Comparison of ENCODE assay signal across 9 mouse cellular contexts in the genomic region with DNA sequence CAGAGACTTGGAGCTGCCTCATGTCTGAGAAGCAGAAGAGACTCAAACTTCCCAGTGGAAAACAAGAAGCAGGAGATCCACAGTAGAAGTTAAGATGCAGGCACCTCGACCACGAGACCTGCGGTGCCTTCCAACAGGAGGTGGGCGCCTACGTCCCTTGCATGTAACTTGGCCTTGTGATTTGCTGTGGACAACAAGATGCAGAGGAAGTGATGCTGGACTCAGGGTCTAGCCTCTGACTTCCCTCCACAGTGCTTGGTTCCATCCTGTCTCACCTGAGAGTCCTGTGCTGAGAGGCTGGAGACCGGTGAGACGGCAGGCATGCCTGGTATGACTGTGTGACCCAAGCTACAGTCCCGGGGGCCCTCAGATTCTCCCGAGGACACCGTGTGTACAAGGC. TPM values are rescaled to one million over a fixed set of nuclear protein-coding genes. Genes with fewer than 3 reads are reported as not detected.
DNase-seq lines count a peak whose midpoint lies in the region; ATAC-seq and TF ChIP-seq lines count a peak whose summit lies in the region.
"Had no signal": no experiment of that assay in that cellular context is flagged by ENCODE, and none has a peak within 500 bp of the region (broad histone marks: within the 10 kb centered on the region; RNA-seq: fewer than 3 reads in every experiment).

No protein-coding gene starts in this region.

- H3K4me1 ChIP-seq in heart, adult 2 months (ENCODE audit: control insufficient read depth, insufficient read depth, low read length), result peaks cover 17% of the 10 kb centered on the region
- H3K4me1 ChIP-seq in liver, embryonic 15.5 days (replicated peaks), result peaks cover 13% of the 10 kb centered on the region
- H3K4me1 ChIP-seq in liver, embryonic 11.5 days (replicated peaks; ENCODE audit: control insufficient read depth, insufficient read depth, low read length), result 0 out of 2 replicates have a peak, but pooled peaks cover 3% of the 10 kb centered on the region
- peaks cover 13% of the 10 kb centered on the region for H3K4me1 ChIP-seq in embryonic facial prominence, embryonic 15.5 days
- H3K4me1 ChIP-seq in olfactory bulb, adult 2 months (ENCODE audit: control insufficient read depth, insufficient read depth, low read length), result peaks cover 26% of the 10 kb centered on the region
- peaks cover 24% of the 10 kb centered on the region for H3K4me1 ChIP-seq in kidney, embryonic 16.5 days (ENCODE audit: insufficient read depth, low read length)

- no peaks in the 10 kb centered on the region for H3K36me3 ChIP-seq in heart, adult 2 months (ENCODE audit: control insufficient read depth, insufficient read depth, low read length)
- no peaks in the 10 kb centered on the region for H3K36me3 ChIP-seq in liver, embryonic 15.5 days (replicated peaks)
- no peaks in the 10 kb centered on the region for H3K36me3 ChIP-seq in liver, embryonic 11.5 days (ENCODE audit: control insufficient read depth, insufficient read depth, low read length)
- no peaks in the 10 kb centered on the region for H3K36me3 ChIP-seq in embryonic facial prominence, embryonic 15.5 days
- H3K36me3 ChIP-seq in kidney, embryonic 16.5 days (ENCODE audit: insufficient read depth, low read length), result no peaks in the 10 kb centered on the region
- H3K36me3 ChIP-seq: neural tube, embryonic 13.5 days had no signal

- peak overlapping the region; percentile 92 for H3K27ac ChIP-seq in heart, adult 2 months
- peak overlapping the region; percentile 65; the same call in 1 of the 2 replicates for H3K27ac ChIP-seq in liver, embryonic 15.5 days (replicated peaks)
- no peak overlapping the region for H3K27ac ChIP-seq in liver, embryonic 11.5 days (ENCODE audit: low read depth, low read length)
- 0 out of 2 replicates have a peak overlapping the region, but pooled peaks have one; percentile 6 for H3K27ac ChIP-seq in embryonic facial prominence, embryonic 15.5 days (replicated peaks)
- H3K27ac ChIP-seq in olfactory bulb, adult 2 months (ENCODE audit: insufficient read depth, low read depth, low read length), result peak overlapping the region; percentile 78; the same call in 1 of the 2 replicates
- no peak overlapping the region for H3K27ac ChIP-seq in kidney, embryonic 16.5 days (ENCODE audit: low read length)

- no peaks in the 10 kb centered on the region for H3K9me3 ChIP-seq in liver, embryonic 15.5 days (replicated peaks)
- no peaks in the 10 kb centered on the region; the same call in 1 of the 2 replicates for H3K9me3 ChIP-seq in liver, embryonic 11.5 days (ENCODE audit: control insufficient read depth, low read length)
- H3K9me3 ChIP-seq in embryonic facial prominence, embryonic 15.5 days (replicated peaks), result no peaks in the 10 kb centered on the region
- H3K9me3 ChIP-seq in kidney, embryonic 16.5 days (ENCODE audit: low read length), result peaks cover 3% of the 10 kb centered on the region
- H3K9me3 ChIP-seq: neural tube, embryonic 13.5 days had no signal

- intact Hi-C loops in heart, adult 2 months (cut with DNase I), result loop anchor here (5.0 kb wide), 1 partner anchor 76 kb away; no protein-coding TSS in a partner anchor

- H3K9ac ChIP-seq in heart, adult 2 months (ENCODE audit: low read depth, low read length), result peak overlapping the region; percentile 71
- H3K9ac ChIP-seq in liver, embryonic 15.5 days, result no peak overlapping the region
- H3K9ac ChIP-seq in liver, embryonic 11.5 days (ENCODE audit: low read depth, low read length), result no peak overlapping the region
- H3K9ac ChIP-seq in embryonic facial prominence, embryonic 15.5 days, result no peak overlapping the region
- no peak overlapping the region for H3K9ac ChIP-seq in kidney, embryonic 16.5 days (replicated peaks; ENCODE audit: low read length)
- H3K9ac ChIP-seq: neural tube, embryonic 13.5 days had no signal

- H3K27me3 ChIP-seq in heart, adult 2 months (ENCODE audit: control insufficient read depth, insufficient read depth, low read length), result no peaks in the 10 kb centered on the region
- no peaks in the 10 kb centered on the region for H3K27me3 ChIP-seq in liver, embryonic 15.5 days
- H3K27me3 ChIP-seq in liver, embryonic 11.5 days (replicated peaks; ENCODE audit: control insufficient read depth, insufficient read depth, low read length), result no peaks in the 10 kb centered on the region
- no peaks in the 10 kb centered on the region for H3K27me3 ChIP-seq in embryonic facial prominence, embryonic 15.5 days
- H3K27me3 ChIP-seq in kidney, embryonic 16.5 days (ENCODE audit: insufficient read depth, low read length), result no peaks in the 10 kb centered on the region
- H3K27me3 ChIP-seq: neural tube, embryonic 13.5 days had no signal

- no peak for TF ChIP-seq EP300 in heart, adult 2 months (IDR thresholded peaks at IDR 0.05; ENCODE audit: insufficient read depth, low read depth, low read length)

- WGBS in heart, adult 2 months, result 86% methylated on average over 10 of the region's 10 CpGs
- WGBS in liver, embryonic 15.5 days (ENCODE audit: insufficient replicate concordance), result 77% methylated on average over 10 of the region's 10 CpGs
- WGBS in liver, embryonic 11.5 days, result 88% methylated on average over 10 of the region's 10 CpGs
- 95% methylated on average over 10 of the region's 10 CpGs for WGBS in embryonic facial prominence, embryonic 15.5 days
- 96% methylated on average over 10 of the region's 10 CpGs for WGBS in olfactory bulb, adult 2 months
- 87% methylated on average over 10 of the region's 10 CpGs for WGBS in kidney, embryonic 16.5 days

- no peak for ATAC-seq in liver, embryonic 15.5 days (ENCODE audit: insufficient read depth)
- ATAC-seq in liver, embryonic 11.5 days (replicated peaks; ENCODE audit: low FRiP score), result no peak
- no peak for ATAC-seq in embryonic facial prominence, embryonic 15.5 days (ENCODE audit: insufficient number of reproducible peaks, low FRiP score, low TSS enrichment, low read depth)
- no peak for ATAC-seq in kidney, embryonic 16.5 days (ENCODE audit: low FRiP score, low TSS enrichment)

- no peaks in the 10 kb centered on the region for H3K79me2 ChIP-seq in heart, adult 2 months (replicated peaks; ENCODE audit: control insufficient read depth, insufficient read depth, low read length)

- TF ChIP-seq POLR2A in heart, adult 2 months (IDR thresholded peaks at IDR 0.05; ENCODE audit: insufficient read depth, low read depth, low read length), result no peak
- TF ChIP-seq POLR2A in olfactory bulb, adult 2 months (IDR thresholded peaks at IDR 0.05; ENCODE audit: insufficient read depth, low read depth, low read length), result no peak

- no peak for TF ChIP-seq CTCF in heart, adult 2 months (IDR thresholded peaks at IDR 0.05)
- no peak for TF ChIP-seq CTCF in olfactory bulb, adult 2 months (IDR thresholded peaks at IDR 0.05; ENCODE audit: insufficient read depth, low read depth, low read length)

- peak in 1 of 2 experiments; percentile 41 for DNase-seq in heart, adult 2 months
- DNase-seq in heart, adult 8-10 months (ENCODE audit: low spot score), result no peak
- DNase-seq in liver, embryonic 11.5 days (ENCODE audit: low spot score), result no peak
- no peak for DNase-seq in cerebellum, postnatal 10 days

- H3K4me2 ChIP-seq in liver, embryonic 15.5 days, result no peak overlapping the region
- no peak overlapping the region for H3K4me2 ChIP-seq in liver, embryonic 11.5 days
- no peak overlapping the region for H3K4me2 ChIP-seq in embryonic facial prominence, embryonic 15.5 days (replicated peaks)
- H3K4me2 ChIP-seq in kidney, embryonic 16.5 days (replicated peaks; ENCODE audit: low read depth, low read length), result no peak overlapping the region
- H3K4me2 ChIP-seq: neural tube, embryonic 13.5 days had no signal

- peak overlapping the region; percentile 47 for H3K4me3 ChIP-seq in heart, adult 2 months
- no peak overlapping the region for H3K4me3 ChIP-seq in liver, embryonic 15.5 days (replicated peaks)
- no peak overlapping the region for H3K4me3 ChIP-seq in liver, embryonic 11.5 days (ENCODE audit: low read depth, low read length)
- H3K4me3 ChIP-seq in embryonic facial prominence, embryonic 15.5 days (replicated peaks), result no peak overlapping the region
- H3K4me3 ChIP-seq in olfactory bulb, adult 2 months (ENCODE audit: insufficient read depth, low read depth, low read length), result no peak overlapping the region
- no peak overlapping the region for H3K4me3 ChIP-seq in kidney, embryonic 16.5 days (ENCODE audit: low read length)
- H3K4me3 ChIP-seq: neural tube, embryonic 13.5 days had no signal

RNA-seq across cellular contexts. Expression of a gene that starts 16.0 kb away (rescaled TPM):
- total RNA-seq in heart, adult 2 months (2021), result under 1 TPM; 0.11 to 0.26 TPM
- polyA plus RNA-seq in heart, adult 2 months (2012; rRNA removed), result 0.03 and 0.08 TPM in 2 replicates
- under 1 TPM; 0.03 to 0.66 (median 0.07) TPM for total RNA-seq in heart, adult 8-10 months (2022)
- 0.10 and 0.21 TPM in 2 replicates for polyA plus RNA-seq in liver, embryonic 15.5 days (2015; fragmentation: Nextera tagmentation; extraction: Ambion mirVana)
- 0.09 and 0.11 TPM in 2 replicates for polyA plus RNA-seq in liver, embryonic 11.5 days (2014; fragmentation: Nextera tagmentation; extraction: Ambion mirVana)
- 0.17 and 0.21 TPM in 2 replicates for polyA plus RNA-seq in embryonic facial prominence, embryonic 15.5 days (2015; fragmentation: Nextera tagmentation; extraction: Ambion mirVana)
- polyA plus RNA-seq in olfactory bulb, adult 2 months (2012; ENCODE audit: insufficient read depth, insufficient read length, low replicate concordance, missing spikeins), result not detected in 2 replicates
- 0.16 and 0.19 TPM in 2 replicates for polyA plus RNA-seq in kidney, embryonic 16.5 days (2015; fragmentation: Nextera tagmentation; extraction: Ambion mirVana)

Comparison
In these comparisons a context has a peak if more than half of its experiments do, and no peak if none do; other contexts are left out.
1. H3K27ac ChIP-seq: peak in heart, adult 2 months (single experiment), liver, embryonic 15.5 days (single experiment), embryonic facial prominence, embryonic 15.5 days (single experiment) and olfactory bulb, adult 2 months (single experiment); none in liver, embryonic 11.5 days (single experiment) and kidney, embryonic 16.5 days (single experiment).